Mouse (Mus musculus) heart, postnatal 0 days (tissue): Measurements from ENCODE around the gene Ccdc3. TPM values are rescaled to one million over a fixed set of nuclear protein-coding genes. Genes with fewer than 3 reads are reported as not detected.

Experiments
- ATAC-seq: fragments of 200-750 bp; cut with Nextera tagmentation; 2 replicates; pipeline ENCODE4 v1.8.0; 2017; ENCODE audit warnings: low read depth, moderate number of reproducible peaks, moderate library complexity; ENCODE audit not compliant: insufficient read depth
- DNase-seq: peaks from one replicate; pipeline ENCODE4 v3.0.0-alpha.2; 2016; ENCODE audit warnings: low spot score
- H3K27ac ChIP-seq: fragments of 300-500 bp; sonication (generic); 2 replicates; pipeline ENCODE4 v1.5.1; 2014; ENCODE audit warnings: low read depth, mild to moderate bottlenecking
- H3K27me3 ChIP-seq: fragments of 300-500 bp; sonication (generic); 2 replicates; pipeline ENCODE4 v1.6.1; 2014; ENCODE audit warnings: low read length, mixed read lengths; ENCODE audit not compliant: control insufficient read depth, insufficient read depth
- H3K36me3 ChIP-seq: fragments of 300-500 bp; sonication (generic); replicated peaks from 2 replicates; pipeline ENCODE4 v1.6.1; 2014; ENCODE audit warnings: low read length, mixed read lengths; ENCODE audit not compliant: control insufficient read depth, insufficient read depth
- H3K4me1 ChIP-seq: fragments of 300-500 bp; sonication (generic); 2 replicates; pipeline ENCODE4 v1.6.1; 2014; ENCODE audit warnings: antibody characterized with exemption; ENCODE audit not compliant: control insufficient read depth, insufficient read depth
- H3K4me2 ChIP-seq: fragments of 300-500 bp; sonication (generic); 2 replicates; pipeline ENCODE4 v1.6.1; 2014; ENCODE audit warnings: low read depth, mild to moderate bottlenecking, low read length, moderate library complexity
- H3K4me3 ChIP-seq: fragments of 300-500 bp; sonication (generic); 2 replicates; pipeline ENCODE4 v1.5.1; 2014; ENCODE audit warnings: low read depth, low read length
- H3K9ac ChIP-seq: fragments of 300-500 bp; sonication (generic); replicated peaks from 2 replicates; pipeline ENCODE4 v1.6.1; 2014; ENCODE audit warnings: low read depth, low read length, mixed read lengths
- H3K9me3 ChIP-seq: fragments of 300-500 bp; sonication (generic); replicated peaks from 2 replicates; pipeline ENCODE4 v1.6.1; 2016; ENCODE audit warnings: low read length; ENCODE audit not compliant: control insufficient read depth
- CTCF ChIP-seq: IDR thresholded peaks from 2 replicates; pipeline ENCODE4 v1.5.1; 2016; ENCODE audit warnings: antibody characterized with exemption, control low read depth, low read depth
- EP300 ChIP-seq: IDR thresholded peaks from 2 replicates; pipeline ENCODE4 v1.6.1; 2016; ENCODE audit warnings: antibody characterized with exemption, low read depth
- whole genome bisulfite sequencing: fragments of 180-500 bp; shearing (Covaris S2); extraction: QIAGEN DNeasy Blood & Tissue Kit; methylation state at CpG from one replicate; pipeline ENCODE4 v1.1.7; 2014; 5-methylcytosine and 5-hydroxymethylcytosine counted together
- polyA plus RNA-seq: library from polyadenylated mRNA; unstranded; fragments of >200 nt; fragmentation: Nextera tagmentation; extraction: Ambion mirVana; gene quantifications from 2 replicates; pipeline ENCODE4 v1.2.1, GENCODE M21; 2015
- total RNA-seq: library from RNA; depleted of rRNA; stranded (reverse); fragments of >200 nt; gene quantifications from 2 replicates; pipeline ENCODE4 v1.2.3, GENCODE M21; 2014; ENCODE audit warnings: low replicate concordance; rRNA removed

Ccdc3 gene
- total and polyA plus RNA-seq, 2 experiments from 2014 or later, result 3.7 to 9.7 TPM

DNA sequence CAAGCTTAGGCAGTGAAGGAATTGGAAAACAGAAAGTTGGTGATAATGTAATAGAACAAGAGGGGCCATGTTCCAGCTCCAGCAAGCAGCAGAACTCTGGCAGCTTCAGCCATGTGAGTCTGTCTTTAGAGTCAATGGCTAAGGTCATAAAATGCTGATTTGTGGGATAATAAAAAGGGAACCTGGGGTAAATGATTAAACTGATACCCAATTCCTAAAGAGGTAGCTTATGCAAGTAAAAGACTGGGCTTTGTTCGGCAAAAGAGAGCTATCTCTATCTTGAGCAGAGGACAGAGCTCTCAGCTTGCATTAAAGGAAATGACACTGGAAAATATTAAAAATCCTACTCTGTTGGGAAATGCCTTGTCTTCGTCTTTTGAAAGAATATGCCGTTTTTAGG, 120.7 kb downstream of the Ccdc3 start:
- H3K36me3 ChIP-seq, result no peaks in the 10 kb centered on the region
- no peak overlapping the region for H3K4me2 ChIP-seq
- ATAC-seq (no peak), DNase-seq (no peak)
- H3K9ac ChIP-seq, result no peak overlapping the region
- no peaks in the 10 kb centered on the region for H3K27me3 ChIP-seq
- H3K9me3 ChIP-seq, result no peaks in the 10 kb centered on the region; the same call in 1 of the 2 replicates
- no peak overlapping the region for H3K27ac ChIP-seq
- WGBS, result 75% methylated on average over 3 of the region's 3 CpGs
- H3K4me3 ChIP-seq, result no peak overlapping the region
- TF ChIP-seq CTCF, result no peak
- no peaks in the 10 kb centered on the region for H3K4me1 ChIP-seq

DNA sequence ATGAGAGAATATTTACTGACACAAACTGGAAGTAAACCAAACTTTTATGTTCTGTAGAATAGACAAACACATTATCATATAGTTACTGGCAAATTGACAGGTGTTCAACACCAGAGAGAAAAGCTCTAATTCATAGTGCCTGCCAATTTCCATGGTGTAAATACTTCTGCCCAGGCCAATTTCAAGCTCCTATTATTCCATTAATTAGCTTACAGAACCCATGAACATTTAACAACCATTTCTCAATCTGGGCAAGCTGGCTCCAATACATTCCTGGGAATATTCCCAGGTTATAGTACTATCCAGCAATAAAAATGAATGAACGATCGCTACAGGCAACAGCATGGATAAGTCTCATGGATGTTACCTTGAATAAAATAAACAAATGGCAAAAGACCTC, 124.7 kb downstream of the Ccdc3 start:
- Histone ChIP-seq H3K4me1 (no peaks in the 10 kb centered on the region), H3K36me3 (no peaks in the 10 kb centered on the region), H3K27ac (no peak overlapping the region), H3K9ac (no peak overlapping the region), H3K27me3 (no peaks in the 10 kb centered on the region), H3K4me2 (no peak overlapping the region), H3K4me3 (no peak overlapping the region), H3K9me3 (no peaks in the 10 kb centered on the region; the same call in 1 of the 2 replicates)
- DNase-seq, result no peak
- TF ChIP-seq EP300, result no peak
- TF ChIP-seq CTCF, result no peak
- ATAC-seq, result no peak
- 92% methylated on average over 2 of the region's 2 CpGs for WGBS

DNA sequence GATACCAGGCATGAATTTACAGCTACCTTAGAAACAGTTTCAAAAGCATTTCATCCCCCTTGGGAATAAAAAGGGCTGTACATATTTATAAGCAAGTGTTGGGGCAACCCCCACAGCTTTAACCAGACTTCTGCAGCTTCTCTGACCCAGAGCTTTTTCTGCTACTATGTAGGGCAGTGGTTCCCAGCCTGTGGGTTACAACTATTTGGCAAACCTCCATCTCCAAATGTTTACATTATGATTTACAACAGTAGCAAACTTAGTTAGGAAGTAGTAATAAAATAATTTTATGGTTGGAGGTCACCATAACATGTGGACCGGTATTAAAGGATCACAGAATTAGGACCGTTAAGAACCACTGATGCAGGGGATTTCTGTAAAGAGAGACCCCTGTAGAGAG, 130.4 kb downstream of the Ccdc3 start:
- H3K27ac ChIP-seq, result no peak overlapping the region
- DNase-seq, result no peak
- no peak overlapping the region for H3K4me3 ChIP-seq
- no peak for ATAC-seq
- WGBS, result 77% methylated on average over 2 of the region's 2 CpGs
- no peaks in the 10 kb centered on the region for H3K4me1 ChIP-seq
- H3K9ac ChIP-seq, result no peak overlapping the region
- H3K36me3 ChIP-seq, result no peaks in the 10 kb centered on the region
- no peaks in the 10 kb centered on the region for H3K27me3 ChIP-seq
- no peaks in the 10 kb centered on the region for H3K9me3 ChIP-seq
- no peak overlapping the region for H3K4me2 ChIP-seq
- TF ChIP-seq CTCF (no peak), EP300 (no peak)

Other genes starting within 250 kb of the Ccdc3 start
- gene Phyh, start 218.8 kb upstream of the Ccdc3 start, total RNA-seq, result 226 and 257 TPM in 2 replicates
- 443 and 451 TPM in 2 replicates for gene Phyh, start 218.8 kb upstream of the Ccdc3 start, polyA plus RNA-seq
- not detected in 2 replicates for gene Ucma, start 161.7 kb upstream of the Ccdc3 start, total RNA-seq
- gene Ucma, start 161.7 kb upstream of the Ccdc3 start, polyA plus RNA-seq, result not detected in 2 replicates
- 3.5 and 3.8 TPM in 2 replicates for gene Mcm10, start 125.0 kb upstream of the Ccdc3 start, total RNA-seq
- gene Mcm10, start 125.0 kb upstream of the Ccdc3 start, polyA plus RNA-seq, result 3.1 and 3.2 TPM in 2 replicates
- 22.8 and 38.4 TPM in 2 replicates for gene Optn, start 73.7 kb upstream of the Ccdc3 start, total RNA-seq
- gene Optn, start 73.7 kb upstream of the Ccdc3 start, polyA plus RNA-seq, result 20.2 and 23.2 TPM in 2 replicates